Mouse (Mus musculus) MEL (cell line): ENCODE measurements around the gene Rapgef4. TPM values are rescaled to one million over a fixed set of nuclear protein-coding genes. Genes with fewer than 3 reads are reported as not detected.

Experiments
- DNase-seq: peaks from one replicate; pipeline ENCODE4 v3.0.0; 2011; ENCODE audit warnings: low read depth, low spot score
- H3K27ac ChIP-seq: 2 replicates; pipeline ENCODE4 v1.5.1; 2012; ENCODE audit warnings: low read depth, mild to moderate bottlenecking, control low read depth, low read length, moderate library complexity; ENCODE audit not compliant: control insufficient read depth
- H3K27me3 ChIP-seq, 2 experiments: fragments of 150-350 bp in 1 of 2; sonication (generic) in 1 of 2; 2 replicates each; pipeline ENCODE4 v1.6.1; 2012; ENCODE audit warnings: low read length in 2 of 2, mild to moderate bottlenecking in 2 of 2, improper control_type of control experiment in 1 of 2, moderate library complexity in 1 of 2; ENCODE audit not compliant: insufficient read depth in 2 of 2, control insufficient read depth in 1 of 2
- H3K36me3 ChIP-seq, 2 experiments: 2 replicates each; pipeline ENCODE4 v1.6.1; 2012 to 2014; ENCODE audit warnings: low read length in 2 of 2, improper control_type of control experiment in 1 of 2, inconsistent platforms in 1 of 2, mild to moderate bottlenecking in 1 of 2; ENCODE audit not compliant: insufficient read depth in 2 of 2, control insufficient read depth in 1 of 2
- H3K4me1 ChIP-seq, 2 experiments: fragments of 150-350 bp in 1 of 2; sonication (generic) in 1 of 2; 2 replicates each; pipeline ENCODE4 v1.6.1; 2012; ENCODE audit warnings: low read length in 2 of 2, improper control_type of control experiment in 1 of 2, mild to moderate bottlenecking in 1 of 2; ENCODE audit not compliant: insufficient read depth in 2 of 2, control insufficient read depth in 1 of 2
- H3K4me3 ChIP-seq, 2 experiments: fragments of 150-350 bp in 1 of 2; sonication (generic) in 1 of 2; 2 replicates each; pipeline ENCODE4 v1.5.1; 2012; ENCODE audit warnings: low read depth in 2 of 2, low read length in 2 of 2, mild to moderate bottlenecking in 2 of 2, moderate library complexity in 2 of 2, control low read depth in 1 of 2, improper control_type of control experiment in 1 of 2; ENCODE audit not compliant: control insufficient read depth in 1 of 2, insufficient read depth in 1 of 2
- H3K79me2 ChIP-seq: 2 replicates; pipeline ENCODE4 v1.6.1; 2012; ENCODE audit warnings: mild to moderate bottlenecking, low read length, moderate library complexity; ENCODE audit not compliant: control insufficient read depth, poor library complexity, insufficient read depth
- H3K9ac ChIP-seq: 2 replicates; pipeline ENCODE4 v1.6.1; 2012; ENCODE audit warnings: low read depth, mild to moderate bottlenecking, control low read depth, low read length, moderate library complexity; ENCODE audit not compliant: control insufficient read depth, poor library complexity, severe bottlenecking
- H3K9me3 ChIP-seq: fragments of 150-350 bp; sonication (generic); replicated peaks from 2 replicates; pipeline ENCODE4 v1.6.1; 2012; ENCODE audit warnings: mild to moderate bottlenecking, low read length, improper control_type of control experiment, moderate library complexity; ENCODE audit not compliant: insufficient read depth
- CHD1 ChIP-seq: IDR thresholded peaks from 2 replicates; pipeline ENCODE4 v1.6.1; 2012; ENCODE audit warnings: low read depth, mild to moderate bottlenecking, inconsistent platforms, low read length, improper control_type of control experiment
- CHD2 ChIP-seq: IDR thresholded peaks from 2 replicates; pipeline ENCODE4 v1.6.1; 2011; ENCODE audit warnings: low read length, improper control_type of control experiment
- CTCF ChIP-seq, 3 experiments: IDR thresholded peaks in 2 of 3; conservative IDR thresholded peaks in 1 of 3; 2 replicates each; pipeline ENCODE4 v1.5.1; 2011 to 2012; ENCODE audit warnings: low read length in 3 of 3, low read depth in 2 of 3, mild to moderate bottlenecking in 2 of 3, improper control_type of control experiment in 1 of 3, inconsistent platforms in 1 of 3, mixed read lengths in 1 of 3, moderate library complexity in 1 of 3; ENCODE audit not compliant: control insufficient read depth in 1 of 3, insufficient read depth in 1 of 3, poor library complexity in 1 of 3, severe bottlenecking in 1 of 3
- E2F4 ChIP-seq: IDR thresholded peaks from 2 replicates; pipeline ENCODE4 v1.6.1; 2011; ENCODE audit warnings: low read depth, low read length, improper control_type of control experiment, borderline replicate concordance
- ETS1 ChIP-seq: IDR thresholded peaks from 2 replicates; pipeline ENCODE4 v1.6.1; 2012; ENCODE audit warnings: low read depth, mild to moderate bottlenecking, inconsistent platforms, low read length, improper control_type of control experiment, moderate library complexity
- GABPA ChIP-seq: IDR thresholded peaks from 2 replicates; pipeline ENCODE4 v1.6.1; 2012; ENCODE audit warnings: low read depth, mild to moderate bottlenecking, inconsistent platforms, low read length, improper control_type of control experiment, moderate library complexity
- GATA1 ChIP-seq: IDR thresholded peaks from 2 replicates; pipeline ENCODE4 v1.6.1; 2011; ENCODE audit warnings: low read depth, low read length, improper control_type of control experiment
- KAT2A ChIP-seq: conservative IDR thresholded peaks from 2 replicates; pipeline ENCODE4 v1.6.1; 2012; ENCODE audit warnings: low read depth, low read length, improper control_type of control experiment, inconsistent platforms
- MAX ChIP-seq: IDR thresholded peaks from 2 replicates; pipeline ENCODE4 v1.6.1; 2011; ENCODE audit warnings: low read length, improper control_type of control experiment
- MXI1 ChIP-seq: IDR thresholded peaks from 2 replicates; pipeline ENCODE4 v1.6.1; 2011; ENCODE audit warnings: mild to moderate bottlenecking, low read depth, low read length, improper control_type of control experiment
- MYB ChIP-seq: IDR thresholded peaks from 2 replicates; pipeline ENCODE4 v1.6.1; 2011; ENCODE audit warnings: mild to moderate bottlenecking, low read depth, low read length, improper control_type of control experiment
- MYC ChIP-seq: IDR thresholded peaks from 2 replicates; pipeline ENCODE4 v1.6.1; 2011; ENCODE audit warnings: low read depth, mild to moderate bottlenecking, low read length, improper control_type of control experiment, moderate library complexity
- NELFE ChIP-seq: IDR thresholded peaks from 2 replicates; pipeline ENCODE4 v1.6.1; 2011; ENCODE audit warnings: low read depth, low read length, improper control_type of control experiment
- NRF1 ChIP-seq: IDR thresholded peaks from 2 replicates; pipeline ENCODE4 v1.6.1; 2014; ENCODE audit warnings: low read depth, mild to moderate bottlenecking, inconsistent platforms, low read length, improper control_type of control experiment, moderate library complexity; ENCODE audit not compliant: poor library complexity, insufficient read depth, severe bottlenecking
- POLR2A ChIP-seq, 2 experiments: IDR thresholded peaks; 2 replicates each; pipeline ENCODE4 v1.6.1; 2011 to 2012; ENCODE audit warnings: low read length in 2 of 2, mild to moderate bottlenecking in 2 of 2, control low read depth in 1 of 2, improper control_type of control experiment in 1 of 2, low read depth in 1 of 2, moderate library complexity in 1 of 2; ENCODE audit not compliant: control insufficient read depth in 1 of 2, insufficient read depth in 1 of 2, poor library complexity in 1 of 2
- POLR2AphosphoS5 ChIP-seq: IDR thresholded peaks from 2 replicates; pipeline ENCODE4 v1.6.1; 2012; ENCODE audit warnings: low read depth, borderline replicate concordance, mild to moderate bottlenecking, inconsistent platforms, low read length, moderate library complexity, mixed read lengths
- RAD21 ChIP-seq: IDR thresholded peaks from 2 replicates; pipeline ENCODE4 v1.6.1; 2011; ENCODE audit warnings: mild to moderate bottlenecking, low read depth, low read length, improper control_type of control experiment
- RCOR1 ChIP-seq: IDR thresholded peaks from 2 replicates; pipeline ENCODE4 v1.6.1; 2012; ENCODE audit warnings: low read depth, mild to moderate bottlenecking, inconsistent platforms, low read length, improper control_type of control experiment
- SMC3 ChIP-seq: IDR thresholded peaks from 2 replicates; pipeline ENCODE4 v1.6.1; 2011; ENCODE audit warnings: low read depth, low read length, improper control_type of control experiment
- TAL1 ChIP-seq: IDR thresholded peaks from 2 replicates; pipeline ENCODE4 v1.6.1; 2012; ENCODE audit warnings: mild to moderate bottlenecking, inconsistent platforms, low read length, moderate library complexity, mixed read lengths
- UBTF ChIP-seq: IDR thresholded peaks from 2 replicates; pipeline ENCODE4 v1.6.1; 2012; ENCODE audit warnings: low read depth, mild to moderate bottlenecking, inconsistent platforms, low read length, improper control_type of control experiment, moderate library complexity, borderline replicate concordance; ENCODE audit not compliant: insufficient read depth
- USF1 ChIP-seq: IDR thresholded peaks from 2 replicates; pipeline ENCODE4 v1.6.1; 2014; ENCODE audit warnings: low read depth, mild to moderate bottlenecking, inconsistent platforms, low read length, improper control_type of control experiment, moderate library complexity
- ZC3H11A ChIP-seq: IDR thresholded peaks from 2 replicates; pipeline ENCODE4 v1.6.1; 2012; ENCODE audit warnings: low read depth, mild to moderate bottlenecking, inconsistent platforms, low read length, improper control_type of control experiment
- ZKSCAN1 ChIP-seq: IDR thresholded peaks from 2 replicates; pipeline ENCODE4 v1.6.1; 2012; ENCODE audit warnings: low read depth, mild to moderate bottlenecking, inconsistent platforms, low read length, improper control_type of control experiment, moderate library complexity
- ZMIZ1 ChIP-seq: IDR thresholded peaks from 2 replicates; pipeline ENCODE4 v1.6.1; 2012; ENCODE audit warnings: low read depth, mild to moderate bottlenecking, inconsistent platforms, low read length, improper control_type of control experiment, moderate library complexity
- ZNF384 ChIP-seq: IDR thresholded peaks from 2 replicates; pipeline ENCODE4 v1.6.1; 2012; ENCODE audit warnings: low read depth, mild to moderate bottlenecking, inconsistent platforms, low read length, improper control_type of control experiment
- polyA plus RNA-seq, 2 experiments: library from polyadenylated mRNA; stranded (reverse) in 1 of 2; unstranded in 1 of 2; fragments of >175 nt in 1 of 2; fragments of >200 nt in 1 of 2; gene quantifications; 2 replicates each; pipeline versions ENCODE4 v1.2.1 to v1.2.4; 2012; ENCODE audit warnings: low replicate concordance in 2 of 2, low read depth in 1 of 2; ENCODE audit not compliant: insufficient read length in 2 of 2, insufficient read depth in 1 of 2, missing spikeins in 1 of 2
- total RNA-seq: library from RNA; depleted of rRNA; stranded (reverse); fragments of 300-350 nt; gene quantifications from 2 replicates; pipeline ENCODE4 v1.2.3, GENCODE M21; 2012

Rapgef4 gene
- total and polyA plus RNA-seq, 3 experiments = not detected

DNA sequence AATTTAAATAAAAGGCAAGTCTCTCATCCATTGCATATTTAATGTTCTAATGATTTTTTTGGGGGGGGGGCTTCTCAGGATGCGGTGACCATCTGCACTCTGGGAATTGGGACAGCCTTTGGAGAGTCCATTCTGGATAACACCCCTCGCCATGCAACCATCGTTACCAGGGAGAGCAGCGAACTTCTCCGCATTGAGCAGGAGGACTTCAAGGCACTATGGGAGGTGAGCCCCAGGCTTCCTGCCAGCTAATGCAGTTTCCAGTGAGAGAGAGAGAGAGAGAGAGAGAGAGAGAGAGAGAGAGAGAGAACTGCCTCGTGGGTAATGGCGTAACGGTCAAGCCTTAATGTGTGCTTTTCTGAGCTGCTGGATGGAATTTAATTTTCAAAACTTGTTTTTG, 64.0 kb downstream of the Rapgef4 start:
- no peak overlapping the region for H3K4me3 ChIP-seq
- peaks cover 0 to 4% of the 10 kb centered on the region in 2 experiments; a peak in 2 of 4 replicates for H3K27me3 ChIP-seq
- no peak for DNase-seq
- H3K9ac ChIP-seq = no peak overlapping the region
- no peaks in the 10 kb centered on the region for H3K36me3 ChIP-seq
- no peaks in the 10 kb centered on the region for H3K4me1 ChIP-seq
- no peak for TF ChIP-seq NELFE
- TF ChIP-seq POLR2A (IDR thresholded peaks at IDR 0.05; ENCODE audit: control insufficient read depth in 1 of 2, insufficient read depth in 1 of 2, low read depth in 1 of 2, low read length in 2 of 2, poor library complexity in 1 of 2) = no peak
- TF ChIP-seq ZKSCAN1 = no peak
- TF ChIP-seq GABPA = no peak
- no peak for TF ChIP-seq MYC
- no peak for TF ChIP-seq ETS1
- TF ChIP-seq CHD2 = no peak
- TF ChIP-seq ZNF384 = no peak
- no peak for TF ChIP-seq ZMIZ1
- no peak for TF ChIP-seq UBTF
- TF ChIP-seq KAT2A = no peak
- no peak for TF ChIP-seq TAL1
- TF ChIP-seq MYB = no peak
- no peak for TF ChIP-seq NRF1
- no peak for TF ChIP-seq RAD21
- no peaks in the 10 kb centered on the region for H3K9me3 ChIP-seq
- H3K79me2 ChIP-seq = no peaks in the 10 kb centered on the region; the same call in 1 of the 2 replicates
- no peak overlapping the region for H3K27ac ChIP-seq

DNA sequence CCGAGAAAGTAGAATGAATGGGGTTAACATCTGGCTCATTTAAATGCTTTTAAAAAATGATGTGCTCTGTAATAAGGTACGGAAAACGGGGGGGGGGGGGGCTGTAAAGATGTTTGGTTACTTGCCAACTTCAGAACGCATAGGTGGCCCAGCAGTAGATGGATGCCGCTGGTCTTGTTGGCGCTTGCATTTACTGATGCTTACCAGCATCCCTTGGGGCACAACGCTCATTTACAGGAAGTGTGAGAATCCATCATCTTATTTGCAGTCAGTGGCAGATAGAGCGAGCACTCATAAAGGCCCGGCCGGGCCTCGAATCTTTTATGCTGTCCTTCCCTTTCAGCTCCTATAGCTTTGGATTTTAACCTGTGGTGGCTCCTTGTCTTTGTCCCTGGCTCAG, 64.6 kb downstream of the Rapgef4 start:
- Histone ChIP-seq H3K36me3 (no peaks in the 10 kb centered on the region), H3K9me3 (no peaks in the 10 kb centered on the region), H3K79me2 (no peaks in the 10 kb centered on the region; the same call in 1 of the 2 replicates), H3K9ac (no peak overlapping the region), H3K4me3 (no peak overlapping the region), H3K27me3 (peaks cover 0 to 4% of the 10 kb centered on the region in 2 experiments; a peak in 3 of 4 replicates), H3K27ac (no peak overlapping the region), H3K4me1 (no peaks in the 10 kb centered on the region)
- no peak for DNase-seq
- TF ChIP-seq ZC3H11A (no peak), MXI1 (no peak), MAX (no peak), RAD21 (no peak), ZMIZ1 (no peak), POLR2AphosphoS5 (no peak), USF1 (no peak), E2F4 (no peak), RCOR1 (no peak), SMC3 (no peak), CHD1 (no peak), CTCF (IDR thresholded peaks at IDR 0.05 in 2 of 3, conservative IDR thresholded peaks at IDR 0.05 in 1 of 3; ENCODE audit: control insufficient read depth in 1 of 3, insufficient read depth in 1 of 3, low read depth in 2 of 3, low read length in 3 of 3, poor library complexity in 1 of 3, severe bottlenecking in 1 of 3) (no peak), GATA1 (no peak)
